Mouse (Mus musculus): ENCODE results near the gene Prune1. TPM values are rescaled to one million over a fixed set of nuclear protein-coding genes. Genes with fewer than 3 reads are reported as not detected.

Gene Prune1
- polyA plus RNA-seq (2012; rRNA removed): 18.3 and 19.1 TPM in 2 replicates

DNA sequence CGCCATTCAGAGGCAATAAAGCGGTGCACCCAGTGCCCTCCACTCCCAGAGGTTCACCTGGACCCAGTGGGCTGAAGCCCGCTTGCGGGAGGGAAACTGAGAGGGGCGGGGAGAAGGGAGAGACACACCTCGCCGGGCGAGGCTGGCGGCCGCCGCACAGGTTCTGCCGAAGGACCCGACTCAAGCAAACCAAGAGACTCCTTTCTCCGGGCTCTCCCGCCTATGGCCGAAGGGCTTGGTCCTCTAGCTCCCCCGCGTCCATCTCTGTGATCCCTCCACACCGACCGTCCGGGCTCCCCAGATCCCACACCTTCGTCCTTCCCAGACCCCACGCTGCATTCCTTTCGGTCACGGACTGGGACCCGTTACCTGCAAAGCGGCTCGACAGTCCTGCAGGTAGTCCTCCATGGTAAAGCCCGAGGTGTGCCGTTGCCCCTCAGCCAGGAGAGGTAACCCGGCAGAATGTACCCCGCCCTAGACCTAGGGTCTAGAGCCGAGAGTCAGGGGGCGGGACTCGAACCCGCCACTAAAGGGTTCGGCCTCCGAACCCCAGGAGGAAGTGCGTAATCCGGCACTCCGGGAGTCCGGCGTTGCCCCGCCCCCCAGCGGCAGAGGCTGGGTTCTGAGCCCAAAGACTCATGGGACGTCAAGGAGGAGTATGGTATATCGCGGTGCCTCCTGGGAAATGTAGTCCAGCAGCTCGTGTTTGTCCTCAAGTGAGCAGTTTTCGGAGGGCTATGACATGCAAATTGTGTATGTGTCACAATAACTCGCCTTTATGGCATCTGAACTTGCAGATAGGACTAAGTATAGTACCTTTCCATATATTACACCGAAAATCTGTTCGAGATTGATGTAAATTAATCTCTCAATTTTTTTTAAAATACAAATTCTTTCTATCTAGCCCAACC, at the start of gene Prune1, which contains the start of gene Mindy1:
Gene Prune1, minus strand, starts transcription at position 861 of the 911 bp plus-strand sequence.
Gene Mindy1, plus strand, starts transcription at position 130 of the 911 bp plus-strand sequence.
- Histone ChIP-seq H3K27me3 (ENCODE audit: control insufficient read depth, insufficient read depth, low read length) (no peaks in the 10 kb centered on the region), H3K4me1 (ENCODE audit: control insufficient read depth, insufficient read depth, low read length) (peaks cover 9% of the 10 kb centered on the region), H3K27ac (ENCODE audit: control insufficient read depth, insufficient read depth, low read depth, low read length) (peak within 1 kb of the TSS; percentile 96), H3K4me3 (ENCODE audit: control insufficient read depth, low read depth, low read length) (peak within 1 kb of the TSS; percentile 98), H3K36me3 (ENCODE audit: control insufficient read depth, insufficient read depth, low read length) (no peaks in the 10 kb centered on the region; the same call in none of the 2 replicates)
- TF ChIP-seq POLR2A (IDR thresholded peaks at IDR 0.05; ENCODE audit: control insufficient read depth, low read depth, low read length): peak; percentile 27; the same call in 1 of the 2 replicates
- no peak for TF ChIP-seq CTCF (IDR thresholded peaks at IDR 0.05; ENCODE audit: control insufficient read depth, insufficient read depth, insufficient replicate concordance, low read depth, low read length)

DNA sequence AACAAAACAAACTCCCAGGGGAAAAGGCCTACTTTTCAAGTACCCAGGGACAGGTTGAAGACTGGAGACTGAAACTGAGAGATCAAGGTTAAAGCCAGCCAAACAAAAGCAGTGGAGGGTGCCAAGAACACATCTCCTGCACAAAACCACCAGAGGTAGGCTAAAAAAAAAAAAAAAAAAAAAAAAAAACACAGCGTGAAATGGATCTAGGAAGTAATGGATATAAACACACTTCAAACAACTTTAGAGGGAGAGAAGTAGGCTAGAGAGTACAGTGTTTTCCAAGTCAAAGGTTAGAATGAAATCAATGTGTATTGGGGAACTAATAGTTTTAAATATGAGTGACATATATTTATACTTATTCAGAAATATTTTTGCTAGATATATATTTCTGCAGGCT, 49.7 kb upstream of the Prune1 start:
- Histone ChIP-seq H3K36me3 (ENCODE audit: control insufficient read depth, insufficient read depth, low read length) (no peaks in the 10 kb centered on the region; the same call in 1 of the 2 replicates), H3K27ac (ENCODE audit: control insufficient read depth, insufficient read depth, low read depth, low read length) (no peak overlapping the region), H3K27me3 (ENCODE audit: control insufficient read depth, insufficient read depth, low read length) (no peaks in the 10 kb centered on the region), H3K4me3 (ENCODE audit: control insufficient read depth, low read depth, low read length) (no peak overlapping the region), H3K4me1 (ENCODE audit: control insufficient read depth, insufficient read depth, low read length) (no peaks in the 10 kb centered on the region)
- TF ChIP-seq POLR2A (IDR thresholded peaks at IDR 0.05; ENCODE audit: control insufficient read depth, low read depth, low read length) (no peak), CTCF (IDR thresholded peaks at IDR 0.05; ENCODE audit: control insufficient read depth, insufficient read depth, insufficient replicate concordance, low read depth, low read length) (no peak)

DNA sequence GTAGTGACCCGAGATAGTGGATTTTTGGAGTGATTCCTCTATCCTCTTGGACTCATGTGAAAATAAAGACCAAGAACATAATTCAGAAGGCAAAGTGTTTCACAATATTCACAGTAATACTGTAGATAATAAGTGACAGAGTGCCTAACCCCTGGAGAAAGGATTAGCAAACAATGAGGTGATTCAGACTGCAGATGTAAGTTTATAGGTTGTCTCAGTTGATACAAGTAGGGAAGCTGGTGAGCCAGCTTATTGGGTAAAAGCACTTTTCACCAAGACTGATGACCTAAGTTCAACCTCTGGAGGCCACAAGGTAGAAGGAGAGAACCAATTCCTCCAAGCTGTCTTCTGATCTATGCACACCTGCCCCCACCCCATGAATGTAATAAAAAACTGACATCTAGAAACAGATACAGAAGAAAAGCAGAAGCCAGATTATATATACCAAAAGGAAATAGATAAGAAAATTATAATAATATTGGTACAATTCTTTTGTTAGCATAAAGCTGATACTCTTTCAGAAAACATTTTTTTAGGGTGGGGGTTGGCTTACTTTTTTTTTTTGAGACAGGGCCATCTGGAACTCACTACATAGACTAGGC, 47.0 kb upstream of the Prune1 start:
- no peaks in the 10 kb centered on the region for H3K27me3 ChIP-seq (ENCODE audit: control insufficient read depth, insufficient read depth, low read length)
- TF ChIP-seq CTCF (IDR thresholded peaks at IDR 0.05; ENCODE audit: control insufficient read depth, insufficient read depth, insufficient replicate concordance, low read depth, low read length) (no peak), POLR2A (IDR thresholded peaks at IDR 0.05; ENCODE audit: control insufficient read depth, low read depth, low read length) (no peak)
- H3K27ac ChIP-seq (ENCODE audit: control insufficient read depth, insufficient read depth, low read depth, low read length): no peak overlapping the region
- H3K4me1 ChIP-seq (ENCODE audit: control insufficient read depth, insufficient read depth, low read length): no peaks in the 10 kb centered on the region
- H3K4me3 ChIP-seq (ENCODE audit: control insufficient read depth, low read depth, low read length): no peak overlapping the region
- peaks cover 4% of the 10 kb centered on the region for H3K36me3 ChIP-seq (ENCODE audit: control insufficient read depth, insufficient read depth, low read length)

DNA sequence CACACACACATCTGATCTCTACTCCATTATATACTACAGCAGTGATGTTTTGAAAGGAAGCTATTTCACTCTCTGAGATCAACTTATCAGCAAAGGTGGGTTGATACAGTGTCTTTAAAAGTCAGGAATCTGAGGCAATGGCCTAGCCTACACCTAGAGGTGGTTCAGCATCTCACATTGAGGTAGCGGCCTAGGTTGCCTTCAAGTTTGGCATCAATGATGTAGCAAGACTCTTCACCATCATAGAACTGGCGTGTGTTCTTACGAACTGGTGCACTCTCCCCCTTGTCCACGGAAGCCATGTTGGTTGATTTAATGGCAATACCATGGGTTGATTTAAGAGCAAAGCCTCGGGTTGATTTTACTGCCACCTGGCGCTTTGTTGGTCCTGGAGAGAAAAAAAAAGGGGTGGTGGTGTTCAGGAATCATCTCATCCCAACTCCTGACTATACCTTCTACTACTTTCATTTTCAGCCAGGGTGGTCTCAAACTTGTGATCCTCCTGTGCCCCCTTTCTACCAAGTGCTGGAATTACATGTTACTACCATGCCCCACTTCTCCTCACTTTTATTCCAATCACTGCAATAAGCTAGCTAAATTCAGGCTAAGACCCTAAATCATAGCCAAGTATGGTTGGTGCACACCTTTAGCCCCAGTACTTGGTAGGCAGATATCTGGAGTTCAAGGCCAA, 42.7 kb upstream of the Prune1 start:
- TF ChIP-seq CTCF (IDR thresholded peaks at IDR 0.05; ENCODE audit: control insufficient read depth, insufficient read depth, insufficient replicate concordance, low read depth, low read length) (no peak), POLR2A (IDR thresholded peaks at IDR 0.05; ENCODE audit: control insufficient read depth, low read depth, low read length) (no peak)
- H3K27ac ChIP-seq (ENCODE audit: control insufficient read depth, insufficient read depth, low read depth, low read length): no peak overlapping the region
- no peaks in the 10 kb centered on the region for H3K4me1 ChIP-seq (ENCODE audit: control insufficient read depth, insufficient read depth, low read length)
- no peaks in the 10 kb centered on the region for H3K27me3 ChIP-seq (ENCODE audit: control insufficient read depth, insufficient read depth, low read length)
- H3K36me3 ChIP-seq (ENCODE audit: control insufficient read depth, insufficient read depth, low read length): peaks cover 4% of the 10 kb centered on the region
- no peak overlapping the region for H3K4me3 ChIP-seq (ENCODE audit: control insufficient read depth, low read depth, low read length)

DNA sequence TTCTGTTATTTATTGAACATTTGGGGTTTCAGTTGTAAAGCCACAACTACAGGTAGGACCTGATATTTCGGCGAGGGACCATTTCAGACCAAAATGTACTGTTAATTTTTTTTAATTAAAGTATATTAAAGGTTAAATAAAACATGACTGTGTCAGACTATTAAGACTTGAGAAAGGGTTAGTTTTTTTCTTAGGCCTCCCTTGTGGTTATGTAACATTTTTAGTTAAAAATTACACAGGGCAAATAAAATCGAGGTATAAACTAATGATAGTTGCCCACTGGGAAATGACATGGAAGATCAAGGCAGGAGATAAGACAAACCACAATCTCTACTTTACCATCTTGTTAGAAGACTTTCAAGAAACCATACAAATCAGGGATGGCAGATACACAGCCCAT, 41.6 kb upstream of the Prune1 start:
- Histone ChIP-seq H3K4me1 (ENCODE audit: control insufficient read depth, insufficient read depth, low read length) (no peaks in the 10 kb centered on the region; the same call in 1 of the 2 replicates), H3K27me3 (ENCODE audit: control insufficient read depth, insufficient read depth, low read length) (no peaks in the 10 kb centered on the region), H3K36me3 (ENCODE audit: control insufficient read depth, insufficient read depth, low read length) (peaks cover 4% of the 10 kb centered on the region), H3K4me3 (ENCODE audit: control insufficient read depth, low read depth, low read length) (no peak overlapping the region), H3K27ac (ENCODE audit: control insufficient read depth, insufficient read depth, low read depth, low read length) (no peak overlapping the region)
- no peak for TF ChIP-seq CTCF (IDR thresholded peaks at IDR 0.05; ENCODE audit: control insufficient read depth, insufficient read depth, insufficient replicate concordance, low read depth, low read length)

DNA sequence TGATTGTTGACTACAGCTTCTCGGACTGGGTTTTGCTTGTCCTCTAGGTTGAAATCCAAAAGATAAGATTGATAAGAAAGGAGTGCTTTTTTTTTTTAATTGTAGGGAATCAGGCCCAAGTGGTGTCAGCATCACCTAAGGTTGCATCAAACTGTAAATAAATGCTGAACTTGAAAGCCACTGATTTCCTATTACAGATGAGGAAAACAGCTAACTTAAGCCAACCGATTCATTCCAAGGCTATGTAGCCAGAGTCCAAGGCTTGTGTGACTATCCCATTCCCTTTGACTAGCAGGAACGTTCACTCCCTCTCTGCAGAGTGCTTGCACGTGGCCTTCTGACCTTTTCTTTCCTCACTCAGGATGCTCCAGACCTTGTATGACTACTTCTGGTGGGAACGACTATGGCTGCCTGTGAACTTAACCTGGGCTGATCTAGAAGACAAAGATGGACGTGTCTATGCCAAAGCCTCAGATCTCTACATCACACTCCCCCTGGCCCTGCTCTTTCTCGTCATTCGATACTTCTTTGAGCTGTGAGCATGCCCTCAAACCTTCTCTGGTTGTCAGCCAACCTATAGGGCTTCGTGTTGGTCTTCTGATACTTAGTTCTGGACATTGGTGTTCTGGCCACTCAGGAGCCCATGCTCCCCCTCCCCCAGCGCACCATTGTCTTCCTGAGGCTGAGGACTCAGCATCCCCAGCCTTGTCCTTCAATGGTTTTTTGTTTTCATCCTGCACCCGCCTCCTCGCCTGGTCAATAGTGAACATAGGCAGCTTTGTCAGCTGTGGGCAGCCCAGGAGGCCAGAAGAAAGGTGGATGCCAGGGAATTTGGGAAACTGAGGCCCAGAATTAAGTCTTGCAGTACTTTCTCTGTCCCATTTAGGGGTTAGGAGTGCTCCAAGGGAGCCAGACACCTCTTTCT, 38.1 kb upstream of the Prune1 start:
- Histone ChIP-seq H3K36me3 (ENCODE audit: control insufficient read depth, insufficient read depth, low read length) (peaks cover 2% of the 10 kb centered on the region), H3K4me1 (ENCODE audit: control insufficient read depth, insufficient read depth, low read length) (peaks cover 9% of the 10 kb centered on the region), H3K4me3 (ENCODE audit: control insufficient read depth, low read depth, low read length) (no peak overlapping the region), H3K27ac (ENCODE audit: control insufficient read depth, insufficient read depth, low read depth, low read length) (no peak overlapping the region), H3K27me3 (ENCODE audit: control insufficient read depth, insufficient read depth, low read length) (no peaks in the 10 kb centered on the region)
- TF ChIP-seq CTCF (IDR thresholded peaks at IDR 0.05; ENCODE audit: control insufficient read depth, insufficient read depth, insufficient replicate concordance, low read depth, low read length) (no peak), POLR2A (IDR thresholded peaks at IDR 0.05; ENCODE audit: control insufficient read depth, low read depth, low read length) (no peak)

Data from testis, adult 2 months (tissue).